Mouse (Mus musculus) liver, embryonic 13.5 days (tissue): ENCODE measurements around the gene Elane. TPM values are rescaled to one million over a fixed set of nuclear protein-coding genes. Genes with fewer than 3 reads are reported as not detected.
A peak's percentile ranks its signal among the peaks of the same experiment; 100 is the strongest.

Source experiments
- ATAC-seq: fragments of 200-750 bp; cut with Nextera tagmentation; 2 replicates; pipeline ENCODE4 v1.8.0; 2017; ENCODE audit warnings: low read depth, mild to moderate bottlenecking, moderate number of reproducible peaks, moderate library complexity
- DNase-seq: peaks from one replicate; pipeline ENCODE4 v3.0.0; 2022
- H3K27ac ChIP-seq: fragments of 300-500 bp; sonication (generic); 2 replicates; pipeline ENCODE4 v1.5.1; 2015; ENCODE audit warnings: moderate library complexity, mild to moderate bottlenecking, inconsistent platforms
- H3K27me3 ChIP-seq: fragments of 300-500 bp; sonication (generic); 2 replicates; pipeline ENCODE4 v1.6.1; 2015; ENCODE audit warnings: mild to moderate bottlenecking, inconsistent platforms
- H3K36me3 ChIP-seq: fragments of 300-500 bp; sonication (generic); 2 replicates; pipeline ENCODE4 v1.6.1; 2015; ENCODE audit warnings: mild to moderate bottlenecking, inconsistent platforms
- H3K4me1 ChIP-seq: fragments of 300-500 bp; sonication (generic); replicated peaks from 2 replicates; pipeline ENCODE4 v1.6.1; 2015; ENCODE audit warnings: inconsistent platforms
- H3K4me2 ChIP-seq: fragments of 300-500 bp; sonication (generic); 2 replicates; pipeline ENCODE4 v1.6.1; 2015; ENCODE audit warnings: inconsistent platforms, mild to moderate bottlenecking, moderate library complexity
- H3K4me3 ChIP-seq: fragments of 300-500 bp; sonication (generic); replicated peaks from 2 replicates; pipeline ENCODE4 v1.5.1; 2015; ENCODE audit warnings: mild to moderate bottlenecking, inconsistent platforms
- H3K9ac ChIP-seq: fragments of 300-500 bp; sonication (generic); 2 replicates; pipeline ENCODE4 v1.6.1; 2015; ENCODE audit warnings: mild to moderate bottlenecking, inconsistent platforms
- H3K9me3 ChIP-seq: fragments of 300-500 bp; sonication (generic); replicated peaks from 2 replicates; pipeline ENCODE4 v1.6.1; 2016; ENCODE audit warnings: inconsistent platforms
- WGBS: fragments of 180-500 bp; shearing (Covaris S2); methylation state at CpG from one replicate; pipeline ENCODE4 v1.1.7; 2015; ENCODE audit not compliant: insufficient replicate concordance; 5-methylcytosine and 5-hydroxymethylcytosine counted together
- polyA plus RNA-seq: library from polyadenylated mRNA; unstranded; fragments of >200 nt; fragmentation: Nextera tagmentation; extraction: Ambion mirVana; gene quantifications from 2 replicates; pipeline ENCODE4 v1.2.1, GENCODE M21; 2015

Gene Elane
- polyA plus RNA-seq, 1 experiment from 2014 or later, result 59.3 TPM

GRCm38 (mm10) chr10:79852827-79853226 lies 33.2 kb upstream of the Elane start:
- H3K36me3 ChIP-seq, result peaks cover 20% of the 10 kb centered on the region
- WGBS, result 25% methylated on average over 8 of the region's 8 CpGs

GRCm38 (mm10) chr10:79853392-79853791 lies 32.7 kb upstream of the Elane start:
- H3K9ac ChIP-seq, result peak overlapping the region; percentile 82
- H3K4me3 ChIP-seq, result peak overlapping the region; percentile 65
- H3K27ac ChIP-seq, result peak overlapping the region; percentile 97
- peaks cover 72% of the 10 kb centered on the region for H3K4me1 ChIP-seq
- 2% methylated on average over 15 of the region's 15 CpGs for WGBS
- H3K36me3 ChIP-seq, result peaks cover 26% of the 10 kb centered on the region
- H3K9me3 ChIP-seq, result no peaks in the 10 kb centered on the region
- peak overlapping the region; percentile 97 for H3K4me2 ChIP-seq
- DNase-seq (peak; percentile 62), ATAC-seq (no peak)
- no peaks in the 10 kb centered on the region for H3K27me3 ChIP-seq

More at GRCm38 (mm10) chr10:79852827-79853226, 33.2 kb upstream of the Elane start:
- Histone ChIP-seq H3K27me3 (no peaks in the 10 kb centered on the region), H3K4me3 (peak overlapping the region; percentile 65), H3K27ac (peak overlapping the region; percentile 97), H3K9ac (peak overlapping the region; percentile 82), H3K4me2 (peak overlapping the region; percentile 97), H3K9me3 (no peaks in the 10 kb centered on the region), H3K4me1 (peaks cover 67% of the 10 kb centered on the region)
- DNase-seq (no peak), ATAC-seq (no peak)

- H3K27ac ChIP-seq, result peak within 1 kb of the TSS; percentile 98
- peak; percentile 87 for ATAC-seq
- peak within 1 kb of the TSS; percentile 96 for H3K9ac ChIP-seq
- H3K27me3 ChIP-seq, result no peaks in the 10 kb centered on the region
- WGBS, result under 1% methylated on average over 75 of the region's 75 CpGs
- DNase-seq, result peak; percentile 99
- H3K4me3 ChIP-seq, result peak within 1 kb of the TSS; percentile 95
- H3K36me3 ChIP-seq, result peaks cover 34% of the 10 kb centered on the region
- peaks cover 78% of the 10 kb centered on the region for H3K4me1 ChIP-seq
- H3K9me3 ChIP-seq, result no peaks in the 10 kb centered on the region
- H3K4me2 ChIP-seq, result peak within 1 kb of the TSS; percentile 97
These were observed 31.9 kb upstream of the Elane start, which contains the start of gene Ptbp1 for GRCm38 (mm10) chr10:79853860-79854795. Ptbp1 (plus strand) TSS chr10:79854427.

- H3K9me3 ChIP-seq, result no peaks in the 10 kb centered on the region
- peak overlapping the region; percentile 96 for H3K9ac ChIP-seq
- H3K4me3 ChIP-seq, result peak overlapping the region; percentile 95
- ATAC-seq (peak; percentile 29), DNase-seq (peak; percentile 54)
- WGBS, result under 1% methylated on average over 83 of the region's 83 CpGs
- peaks cover 42% of the 10 kb centered on the region for H3K36me3 ChIP-seq
- no peaks in the 10 kb centered on the region for H3K27me3 ChIP-seq
- peak overlapping the region; percentile 91 for H3K4me2 ChIP-seq
- H3K27ac ChIP-seq, result peak overlapping the region; percentile 98
- peaks cover 84% of the 10 kb centered on the region for H3K4me1 ChIP-seq
These were observed 31.1 kb upstream of the Elane start for GRCm38 (mm10) chr10:79854801-79855541.

- peak overlapping the region; percentile 91 for H3K4me2 ChIP-seq
- H3K4me1 ChIP-seq, result peaks cover 79% of the 10 kb centered on the region
- peak overlapping the region; percentile 98 for H3K27ac ChIP-seq
- no peaks in the 10 kb centered on the region for H3K9me3 ChIP-seq
- H3K27me3 ChIP-seq, result no peaks in the 10 kb centered on the region
- peaks cover 49% of the 10 kb centered on the region for H3K36me3 ChIP-seq
- ATAC-seq (no peak), DNase-seq (peak; percentile 42)
- 0% methylated on average over 10 of the region's 10 CpGs for WGBS
- H3K9ac ChIP-seq, result peak overlapping the region; percentile 96
- H3K4me3 ChIP-seq, result peak overlapping the region; percentile 95
These were observed 30.4 kb upstream of the Elane start for GRCm38 (mm10) chr10:79855558-79856184.

GRCm38 (mm10) chr10:79856280-79856679 lies 29.8 kb upstream of the Elane start:
- 28% methylated on average over 6 of the region's 6 CpGs for WGBS
- ATAC-seq, result no peak
- peaks cover 73% of the 10 kb centered on the region for H3K4me1 ChIP-seq
- peak overlapping the region; percentile 98 for H3K27ac ChIP-seq
- H3K9ac ChIP-seq, result peak overlapping the region; percentile 96
- H3K36me3 ChIP-seq, result peaks cover 55% of the 10 kb centered on the region
- H3K27me3 ChIP-seq, result no peaks in the 10 kb centered on the region
- no peak for DNase-seq
- no peaks in the 10 kb centered on the region for H3K9me3 ChIP-seq
- peak overlapping the region; percentile 91 for H3K4me2 ChIP-seq
- H3K4me3 ChIP-seq, result peak overlapping the region; percentile 95

GRCm38 (mm10) chr10:79856704-79857451 lies 29.2 kb upstream of the Elane start:
- ATAC-seq (no peak), DNase-seq (no peak)
- 28% methylated on average over 7 of the region's 7 CpGs for WGBS
- peaks cover 61% of the 10 kb centered on the region for H3K36me3 ChIP-seq
- H3K9ac ChIP-seq, result peak overlapping the region; percentile 96
- peak overlapping the region; percentile 98 for H3K27ac ChIP-seq
- no peaks in the 10 kb centered on the region for H3K9me3 ChIP-seq
- H3K4me3 ChIP-seq, result peak overlapping the region; percentile 95
- no peaks in the 10 kb centered on the region for H3K27me3 ChIP-seq
- peak overlapping the region; percentile 91 for H3K4me2 ChIP-seq
- H3K4me1 ChIP-seq, result peaks cover 67% of the 10 kb centered on the region

GRCm38 (mm10) chr10:79857452-79857811 lies 28.6 kb upstream of the Elane start:
- ATAC-seq (no peak), DNase-seq (no peak)
- Histone ChIP-seq H3K9me3 (no peaks in the 10 kb centered on the region), H3K4me3 (peak overlapping the region; percentile 95), H3K4me1 (peaks cover 61% of the 10 kb centered on the region), H3K27ac (peak overlapping the region; percentile 98), H3K4me2 (peak overlapping the region; percentile 91), H3K9ac (peak overlapping the region; percentile 96), H3K36me3 (peaks cover 67% of the 10 kb centered on the region), H3K27me3 (no peaks in the 10 kb centered on the region)
- 37% methylated on average over 4 of the region's 4 CpGs for WGBS

- Histone ChIP-seq H3K9me3 (no peaks in the 10 kb centered on the region), H3K4me3 (peak overlapping the region; percentile 95), H3K9ac (peak overlapping the region; percentile 96), H3K4me2 (peak overlapping the region; percentile 91), H3K36me3 (peaks cover 71% of the 10 kb centered on the region), H3K4me1 (peaks cover 57% of the 10 kb centered on the region), H3K27me3 (no peaks in the 10 kb centered on the region), H3K27ac (peak overlapping the region; percentile 98)
- WGBS, result 83% methylated on average over 2 of the region's 2 CpGs
- ATAC-seq (no peak), DNase-seq (no peak)
These were observed 28.2 kb upstream of the Elane start for GRCm38 (mm10) chr10:79857894-79858293.

- Histone ChIP-seq H3K36me3 (peaks cover 78% of the 10 kb centered on the region), H3K4me2 (peak overlapping the region; percentile 91), H3K27me3 (no peaks in the 10 kb centered on the region), H3K9ac (peak overlapping the region; percentile 96), H3K9me3 (no peaks in the 10 kb centered on the region), H3K4me1 (peaks cover 50% of the 10 kb centered on the region), H3K27ac (peak overlapping the region; percentile 98; the same call in 1 of the 2 replicates), H3K4me3 (0 out of 2 replicates have a peak overlapping the region, but pooled peaks have one; percentile 95)
- 67% methylated on average over 17 of the region's 17 CpGs for WGBS
- DNase-seq (no peak), ATAC-seq (no peak)
These were observed 27.5 kb upstream of the Elane start for GRCm38 (mm10) chr10:79858416-79859074.
